26 mouse cellular contexts compared by ENCODE assay signal in genomic region chr12:70047281-70047680, GRCm38 (mm10).
A peak's percentile ranks its signal among the peaks of the same experiment; 100 is the strongest.
DNase-seq lines count a peak whose midpoint lies in the region; ATAC-seq and TF ChIP-seq lines count a peak whose summit lies in the region.
"Had no signal": no experiment of that assay in that cellular context is flagged by ENCODE, and none has a peak within 500 bp of the region (broad histone marks: within the 10 kb centered on the region; RNA-seq: fewer than 3 reads in every experiment).

No protein-coding gene starts in this region.

- H3K27ac ChIP-seq in gastrocnemius, adult 2 months, result peak overlapping the region; percentile 28; the same call in 1 of the 2 replicates
- no peak overlapping the region for H3K27ac ChIP-seq in midbrain, postnatal 0 days (ENCODE audit: low read depth, low read length)
- no peak overlapping the region for H3K27ac ChIP-seq in midbrain, embryonic 13.5 days
- H3K27ac ChIP-seq: forebrain, embryonic 15.5 days; heart, embryonic 13.5 days; hindbrain, embryonic 13.5 days; kidney, embryonic 15.5 days; neural tube, embryonic 12.5 days had no signal

- no peaks in the 10 kb centered on the region for H3K9me3 ChIP-seq in midbrain, postnatal 0 days (ENCODE audit: low read length)
- H3K9me3 ChIP-seq in midbrain, embryonic 13.5 days, result no peaks in the 10 kb centered on the region
- H3K9me3 ChIP-seq: forebrain, embryonic 15.5 days; heart, embryonic 13.5 days; hindbrain, embryonic 13.5 days; kidney, embryonic 15.5 days; megakaryocyte, embryonic 14.5 days; neural tube, embryonic 12.5 days had no signal

- TF ChIP-seq CTCF in gastrocnemius, adult 2 months (IDR thresholded peaks at IDR 0.05), result peak; percentile 26; the same call in 1 of the 2 replicates
- peak; percentile 16; the same call in 1 of the 2 replicates for TF ChIP-seq CTCF in midbrain, postnatal 0 days (IDR thresholded peaks at IDR 0.05)

- WGBS in midbrain, postnatal 0 days, result 90% methylated on average over 7 of the region's 7 CpGs
- 89% methylated on average over 7 of the region's 7 CpGs for WGBS in midbrain, embryonic 13.5 days

- H3K27me3 ChIP-seq in midbrain, postnatal 0 days (ENCODE audit: insufficient read depth, low read length), result no peaks in the 10 kb centered on the region
- H3K27me3 ChIP-seq in midbrain, embryonic 13.5 days, result no peaks in the 10 kb centered on the region
- H3K27me3 ChIP-seq: forebrain, embryonic 15.5 days; heart, embryonic 13.5 days; hindbrain, embryonic 13.5 days; kidney, embryonic 15.5 days; megakaryocyte, embryonic 14.5 days; neural tube, embryonic 12.5 days had no signal

- no peak overlapping the region for H3K4me2 ChIP-seq in midbrain, postnatal 0 days (ENCODE audit: low read depth, low read length, poor library complexity, severe bottlenecking)
- no peak overlapping the region for H3K4me2 ChIP-seq in midbrain, embryonic 13.5 days (replicated peaks)
- H3K4me2 ChIP-seq: forebrain, embryonic 15.5 days; heart, embryonic 13.5 days; hindbrain, embryonic 13.5 days; kidney, embryonic 15.5 days; neural tube, embryonic 12.5 days had no signal

- no peak for DNase-seq in gastrocnemius, adult 2 months
- DNase-seq in gastrocnemius, postnatal 36 days, result no peak
- DNase-seq in kidney, postnatal 10 days, result peak; percentile 54
- no peak for DNase-seq in kidney, adult 11 months
- no peak for DNase-seq in midbrain, postnatal 0 days (ENCODE audit: low spot score)
- no peak for DNase-seq in embryo, embryonic 9.5 days (ENCODE audit: extremely low spot score)
- DNase-seq in ovary, postnatal 14 days (ENCODE audit: low spot score), result no peak
- DNase-seq: adrenal gland, adult 2 months; cerebellum, adult 11-12 months; cerebellum, postnatal 14 days; embryo, embryonic 11 days; gastrocnemius, postnatal 10 days; heart, adult 11 months; layer of hippocampus, postnatal 36 days; midbrain, embryonic 14.5 days; retina, postnatal 1 day; right cerebral cortex, postnatal 25 days; spleen, adult 18-20 months; thymus, postnatal 14 days had no signal

- no peaks in the 10 kb centered on the region for H3K4me1 ChIP-seq in midbrain, postnatal 0 days (ENCODE audit: insufficient read depth, low read length)
- H3K4me1 ChIP-seq in midbrain, embryonic 13.5 days (replicated peaks), result no peaks in the 10 kb centered on the region
- H3K4me1 ChIP-seq: heart, embryonic 13.5 days; hindbrain, embryonic 13.5 days; kidney, embryonic 15.5 days; neural tube, embryonic 12.5 days had no signal

- no peak overlapping the region for H3K4me3 ChIP-seq in gastrocnemius, adult 2 months
- no peak overlapping the region for H3K4me3 ChIP-seq in midbrain, postnatal 0 days (ENCODE audit: low read depth, low read length)
- no peak overlapping the region for H3K4me3 ChIP-seq in midbrain, embryonic 13.5 days (replicated peaks)
- H3K4me3 ChIP-seq: forebrain, embryonic 15.5 days; heart, embryonic 13.5 days; hindbrain, embryonic 13.5 days; kidney, embryonic 15.5 days; megakaryocyte, embryonic 14.5 days; neural tube, embryonic 12.5 days had no signal

- intact Hi-C loops in gastrocnemius, adult 2 months (cut with DNase I), result no loop called here
- intact Hi-C loops in gastrocnemius, postnatal 36 days (cut with DNase I), result loop anchor here (5.0 kb wide), 1 partner anchor 85 kb away; no protein-coding TSS in a partner anchor

- ATAC-seq in midbrain, postnatal 0 days (ENCODE audit: low FRiP score), result no peak
- no peak for ATAC-seq in midbrain, embryonic 13.5 days
- ATAC-seq: forebrain, embryonic 15.5 days had no signal

- peaks cover 52% of the 10 kb centered on the region for H3K36me3 ChIP-seq in midbrain, postnatal 0 days (ENCODE audit: insufficient read depth, low read length)
- peaks cover 85% of the 10 kb centered on the region for H3K36me3 ChIP-seq in midbrain, embryonic 13.5 days

- H3K9ac ChIP-seq in midbrain, postnatal 0 days (replicated peaks; ENCODE audit: low read length, poor library complexity, severe bottlenecking), result no peak overlapping the region
- H3K9ac ChIP-seq in midbrain, embryonic 13.5 days (replicated peaks), result no peak overlapping the region
- H3K9ac ChIP-seq: forebrain, embryonic 15.5 days; heart, embryonic 13.5 days; hindbrain, embryonic 13.5 days; kidney, embryonic 15.5 days; neural tube, embryonic 12.5 days had no signal
